Mouse (Mus musculus) myocyte (in vitro differentiated cells): ENCODE data around the gene Atp6v1fnb.

Source experiments
- CEBPB ChIP-seq: IDR thresholded peaks from 2 replicates; pipeline ENCODE4 v1.6.1; 2011; ENCODE audit warnings: mild to moderate bottlenecking, moderate library complexity; ENCODE audit not compliant: poor library complexity, insufficient read depth, severe bottlenecking
- E2F4 ChIP-seq: IDR thresholded peaks from one replicate; pipeline ENCODE4 v1.6.1; 2011; ENCODE audit warnings: mild to moderate bottlenecking, control low read depth, moderate library complexity; ENCODE audit not compliant: insufficient read depth
- MAX ChIP-seq: IDR thresholded peaks from one replicate; pipeline ENCODE4 v1.6.1; 2011; ENCODE audit warnings: low read depth, mild to moderate bottlenecking, control low read depth
- MYOD1 ChIP-seq, 3 experiments: IDR thresholded peaks; one replicate each; pipeline ENCODE4 v1.6.1; 2011; ENCODE audit warnings: control low read depth in 2 of 3, low read depth in 2 of 3, mild to moderate bottlenecking in 2 of 3, moderate library complexity in 1 of 3; ENCODE audit not compliant: insufficient read length in 2 of 3, control insufficient read depth in 1 of 3
- MYOG ChIP-seq, 3 experiments: IDR thresholded peaks; one replicate each; pipeline ENCODE4 v1.6.1; 2011; ENCODE audit warnings: control low read depth in 2 of 3, low read depth in 2 of 3, mild to moderate bottlenecking in 2 of 3; ENCODE audit not compliant: insufficient read length in 2 of 3, control insufficient read depth in 1 of 3, insufficient read depth in 1 of 3
- POLR2A ChIP-seq: IDR thresholded peaks from one replicate; pipeline ENCODE4 v1.6.1; 2011; ENCODE audit warnings: low read depth, mild to moderate bottlenecking, control low read depth, moderate library complexity; ENCODE audit not compliant: insufficient read length
- POLR2AphosphoS2 ChIP-seq: IDR thresholded peaks from one replicate; pipeline ENCODE4 v1.6.1; 2011; ENCODE audit warnings: low read depth, control low read depth; ENCODE audit not compliant: insufficient read length
- REST ChIP-seq: IDR thresholded peaks from one replicate; pipeline ENCODE4 v1.6.1; 2011; ENCODE audit warnings: mild to moderate bottlenecking, control low read depth, moderate library complexity; ENCODE audit not compliant: insufficient read depth, insufficient read length
- SRF ChIP-seq: IDR thresholded peaks from one replicate; pipeline ENCODE4 v1.6.1; 2011; ENCODE audit warnings: low read depth; ENCODE audit not compliant: control insufficient read depth, insufficient read length
- TCF12 ChIP-seq: IDR thresholded peaks from one replicate; pipeline ENCODE4 v1.6.1; 2011; ENCODE audit warnings: mild to moderate bottlenecking, control low read depth; ENCODE audit not compliant: poor library complexity, insufficient read depth, severe bottlenecking
- TCF3 ChIP-seq: IDR thresholded peaks from one replicate; pipeline ENCODE4 v1.6.1; 2011; ENCODE audit warnings: low read depth, control low read depth; ENCODE audit not compliant: insufficient read length
- USF1 ChIP-seq: IDR thresholded peaks from one replicate; pipeline ENCODE4 v1.6.1; 2011; ENCODE audit warnings: low read depth, mild to moderate bottlenecking, control low read depth, moderate library complexity

- TF ChIP-seq POLR2A (no peak), TCF12 (no peak), REST (no peak), TCF3 (no peak), POLR2AphosphoS2 (no peak), MYOD1 (IDR thresholded peaks at IDR 0.05; ENCODE audit: control insufficient read depth in 1 of 3, insufficient read length in 2 of 3, low read depth in 2 of 3) (no peak), E2F4 (no peak), SRF (no peak), USF1 (no peak), MAX (no peak), MYOG (IDR thresholded peaks at IDR 0.05; ENCODE audit: control insufficient read depth in 1 of 3, insufficient read depth in 1 of 3, insufficient read length in 2 of 3, low read depth in 2 of 3) (no peak), CEBPB (no peak)
Measured at GRCm38 (mm10) chr6:29425118-29425517, 46.1 kb upstream of the Atp6v1fnb start.
